In the genomic region with DNA sequence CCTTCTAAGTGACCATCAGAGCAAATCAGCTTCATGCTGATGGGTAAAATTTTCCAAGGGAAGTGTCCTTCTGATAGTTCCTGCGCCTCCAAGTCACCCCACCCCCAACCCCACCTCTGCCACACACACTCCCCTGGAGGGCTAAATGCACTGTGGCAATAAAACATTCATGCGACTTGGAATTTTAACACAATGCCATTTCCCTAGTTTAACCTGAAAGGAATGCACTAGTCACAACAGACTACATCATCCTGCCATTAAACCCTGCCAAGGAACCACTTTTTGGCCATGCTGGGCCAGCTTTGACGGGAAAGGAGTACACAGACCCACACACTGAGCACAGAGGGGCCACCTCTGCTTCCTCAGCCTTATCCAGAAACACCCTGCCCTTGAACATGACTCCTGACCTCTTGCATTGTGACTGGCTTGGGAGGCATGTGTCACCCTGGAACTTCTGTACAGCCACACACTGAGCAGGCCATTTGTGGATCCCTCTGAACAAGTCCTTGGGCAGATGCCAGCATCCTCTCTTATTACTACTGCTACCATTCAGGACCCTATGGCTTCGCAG, we compare ENCODE assay signal across 8 mouse cellular contexts.
A peak's percentile ranks its signal among the peaks of the same experiment; 100 is the strongest.
DNase-seq lines count a peak whose midpoint lies in the region; ATAC-seq lines count a peak whose summit lies in the region.

No protein-coding gene starts in this region.

- no peaks in the 10 kb centered on the region for H3K27me3 ChIP-seq in liver, embryonic 11.5 days (replicated peaks; ENCODE audit: control insufficient read depth, insufficient read depth, low read length)
- peaks cover 4% of the 10 kb centered on the region; the same call in 1 of the 2 replicates for H3K27me3 ChIP-seq in limb, embryonic 13.5 days

- 41% methylated on average over 4 of the region's 4 CpGs for WGBS in liver, embryonic 11.5 days
- WGBS in limb, embryonic 13.5 days, result 19% methylated on average over 4 of the region's 4 CpGs

- H3K9ac ChIP-seq in liver, embryonic 11.5 days (ENCODE audit: low read depth, low read length), result no peak overlapping the region
- H3K9ac ChIP-seq in limb, embryonic 13.5 days, result peak overlapping the region; percentile 50

- H3K4me2 ChIP-seq in liver, embryonic 11.5 days, result no peak overlapping the region
- H3K4me2 ChIP-seq in limb, embryonic 13.5 days (replicated peaks), result peak overlapping the region; percentile 42

- H3K4me3 ChIP-seq in liver, embryonic 11.5 days (ENCODE audit: low read depth, low read length), result no peak overlapping the region
- no peak overlapping the region for H3K4me3 ChIP-seq in limb, embryonic 13.5 days

- H3K36me3 ChIP-seq in liver, embryonic 11.5 days (ENCODE audit: control insufficient read depth, insufficient read depth, low read length), result no peaks in the 10 kb centered on the region
- H3K36me3 ChIP-seq in limb, embryonic 13.5 days, result no peaks in the 10 kb centered on the region

- H3K4me1 ChIP-seq in liver, embryonic 11.5 days (replicated peaks; ENCODE audit: control insufficient read depth, insufficient read depth, low read length), result no peaks in the 10 kb centered on the region; the same call in 1 of the 2 replicates
- H3K4me1 ChIP-seq in limb, embryonic 13.5 days, result peaks cover 36% of the 10 kb centered on the region

- no peak; the same call in 1 of the 2 replicates for ATAC-seq in liver, embryonic 11.5 days (replicated peaks; ENCODE audit: low FRiP score)
- ATAC-seq in limb, embryonic 13.5 days (ENCODE audit: low FRiP score, low read depth), result peak; percentile 69

- no peaks in the 10 kb centered on the region for H3K9me3 ChIP-seq in liver, embryonic 11.5 days (ENCODE audit: control insufficient read depth, low read length)
- no peaks in the 10 kb centered on the region for H3K9me3 ChIP-seq in limb, embryonic 13.5 days

- no peak for DNase-seq in liver, embryonic 11.5 days (ENCODE audit: low spot score)
- no peak for DNase-seq in liver
- peak; percentile 85 for DNase-seq in adrenal gland, adult 2 months
- DNase-seq in heart, adult 18-20 months, result peak; percentile 55 to 58
- DNase-seq in frontal cortex, postnatal 25 days (ENCODE audit: low spot score in 2 of 2), result no peak
- DNase-seq in left cerebral cortex, adult 18-20 months (ENCODE audit: low spot score in 2 of 2), result no peak
- DNase-seq in spleen, postnatal 36 days (ENCODE audit: low spot score in 2 of 2), result no peak

- H3K27ac ChIP-seq in liver, embryonic 11.5 days (ENCODE audit: low read depth, low read length), result peak overlapping the region; percentile 59; the same call in 1 of the 2 replicates
- peak overlapping the region; percentile 83 for H3K27ac ChIP-seq in limb, embryonic 13.5 days

Comparison
In these comparisons a context has a peak if more than half of its experiments do, and no peak if none do; other contexts are left out.
1. DNase-seq: peak in adrenal gland, adult 2 months (single experiment) and heart, adult 18-20 months (2 of 2); none in liver, embryonic 11.5 days (single experiment), liver (single experiment), frontal cortex, postnatal 25 days (0 of 2), left cerebral cortex, adult 18-20 months (0 of 2) and spleen, postnatal 36 days (0 of 2).